Mouse (Mus musculus): ENCODE measurements around the gene Il6st.

DNA sequence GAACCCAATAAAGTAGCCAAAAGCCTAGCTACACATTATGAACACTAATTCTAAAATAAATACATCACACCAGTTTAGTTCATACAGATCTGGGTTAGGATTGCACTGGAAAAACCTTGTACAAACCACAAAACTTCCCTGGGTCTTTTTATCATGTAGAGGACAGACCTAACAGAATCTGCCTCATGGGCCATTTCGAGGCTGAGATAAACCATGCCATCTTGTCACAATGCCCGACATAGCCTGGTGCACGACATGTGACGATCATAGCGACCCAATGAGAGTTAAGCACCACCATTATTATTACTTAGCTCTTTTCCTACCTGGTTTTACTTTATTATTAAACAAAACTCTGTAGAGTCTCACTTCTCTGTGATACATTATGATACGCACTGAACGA, 73.2 kb downstream of the Il6st start:
- TF ChIP-seq POLR2A (IDR thresholded peaks at IDR 0.05; ENCODE audit: borderline replicate concordance, extremely low read depth, insufficient read depth, insufficient read length, poor library complexity, severe bottlenecking) (no peak), CTCF (IDR thresholded peaks at IDR 0.05; ENCODE audit: borderline replicate concordance, extremely low read depth, insufficient read depth, insufficient read length) (no peak)

All from brain, embryonic 14.5 days (tissue).